Mouse (Mus musculus) myocyte (in vitro differentiated cells): ENCODE measurements around the gene Gm10643. TPM values are rescaled to one million over a fixed set of nuclear protein-coding genes. Genes with fewer than 3 reads are reported as not detected.
A peak's percentile ranks its signal among the peaks of the same experiment; 100 is the strongest.

Source experiments
- H3K27me3 ChIP-seq: one replicate; pipeline ENCODE4 v1.6.1; 2011; ENCODE audit not compliant: control insufficient read depth, insufficient read depth, insufficient read length
- H3K36me3 ChIP-seq: one replicate; pipeline ENCODE4 v1.6.1; 2011; ENCODE audit not compliant: control insufficient read depth, insufficient read depth
- H3K4me2 ChIP-seq: one replicate; pipeline ENCODE4 v1.6.1; 2011; ENCODE audit warnings: low read depth, control low read depth
- H3K4me3 ChIP-seq: one replicate; pipeline ENCODE4 v1.5.1; 2011; ENCODE audit warnings: mild to moderate bottlenecking, control low read depth, moderate library complexity
- H3K79me2 ChIP-seq: one replicate; pipeline ENCODE4 v1.6.1; 2011; ENCODE audit not compliant: control insufficient read depth, insufficient read depth
- H3ac ChIP-seq: one replicate; pipeline ENCODE4 v1.6.1; 2011; ENCODE audit not compliant: control insufficient read depth, insufficient read length
- CEBPB ChIP-seq: IDR thresholded peaks from 2 replicates; pipeline ENCODE4 v1.6.1; 2011; ENCODE audit warnings: mild to moderate bottlenecking, moderate library complexity; ENCODE audit not compliant: poor library complexity, insufficient read depth, severe bottlenecking
- E2F4 ChIP-seq: IDR thresholded peaks from one replicate; pipeline ENCODE4 v1.6.1; 2011; ENCODE audit warnings: mild to moderate bottlenecking, control low read depth, moderate library complexity; ENCODE audit not compliant: insufficient read depth
- MAX ChIP-seq: IDR thresholded peaks from one replicate; pipeline ENCODE4 v1.6.1; 2011; ENCODE audit warnings: low read depth, mild to moderate bottlenecking, control low read depth
- MYOD1 ChIP-seq, 3 experiments: IDR thresholded peaks; one replicate each; pipeline ENCODE4 v1.6.1; 2011; ENCODE audit warnings: control low read depth in 2 of 3, low read depth in 2 of 3, mild to moderate bottlenecking in 2 of 3, moderate library complexity in 1 of 3; ENCODE audit not compliant: insufficient read length in 2 of 3, control insufficient read depth in 1 of 3
- MYOG ChIP-seq, 3 experiments: IDR thresholded peaks; one replicate each; pipeline ENCODE4 v1.6.1; 2011; ENCODE audit warnings: control low read depth in 2 of 3, low read depth in 2 of 3, mild to moderate bottlenecking in 2 of 3; ENCODE audit not compliant: insufficient read length in 2 of 3, control insufficient read depth in 1 of 3, insufficient read depth in 1 of 3
- POLR2A ChIP-seq: IDR thresholded peaks from one replicate; pipeline ENCODE4 v1.6.1; 2011; ENCODE audit warnings: low read depth, mild to moderate bottlenecking, control low read depth, moderate library complexity; ENCODE audit not compliant: insufficient read length
- POLR2AphosphoS2 ChIP-seq: IDR thresholded peaks from one replicate; pipeline ENCODE4 v1.6.1; 2011; ENCODE audit warnings: low read depth, control low read depth; ENCODE audit not compliant: insufficient read length
- REST ChIP-seq: IDR thresholded peaks from one replicate; pipeline ENCODE4 v1.6.1; 2011; ENCODE audit warnings: mild to moderate bottlenecking, control low read depth, moderate library complexity; ENCODE audit not compliant: insufficient read depth, insufficient read length
- SRF ChIP-seq: IDR thresholded peaks from one replicate; pipeline ENCODE4 v1.6.1; 2011; ENCODE audit warnings: low read depth; ENCODE audit not compliant: control insufficient read depth, insufficient read length
- TCF12 ChIP-seq: IDR thresholded peaks from one replicate; pipeline ENCODE4 v1.6.1; 2011; ENCODE audit warnings: mild to moderate bottlenecking, control low read depth; ENCODE audit not compliant: poor library complexity, insufficient read depth, severe bottlenecking
- TCF3 ChIP-seq: IDR thresholded peaks from one replicate; pipeline ENCODE4 v1.6.1; 2011; ENCODE audit warnings: low read depth, control low read depth; ENCODE audit not compliant: insufficient read length
- USF1 ChIP-seq: IDR thresholded peaks from one replicate; pipeline ENCODE4 v1.6.1; 2011; ENCODE audit warnings: low read depth, mild to moderate bottlenecking, control low read depth, moderate library complexity
- polyA plus RNA-seq: library from polyadenylated mRNA; unstranded; fragments of >200 nt; fragmentation: generic; extraction: Trizol; gene quantifications from one replicate; pipeline ENCODE4 v1.2.1, GENCODE M21; 2012; ENCODE audit warnings: missing spikeins

Gm10643 gene
- polyA plus RNA-seq, 1 experiment: 0.35 TPM

- H3K4me2 ChIP-seq: peak overlapping the region; percentile 78
- H3K36me3 ChIP-seq: no peaks in the 10 kb centered on the region
- H3K27me3 ChIP-seq: no peaks in the 10 kb centered on the region
- TF ChIP-seq POLR2A (peak; percentile 39), USF1 (no peak)
- H3K4me3 ChIP-seq: peak overlapping the region; percentile 37
- H3K79me2 ChIP-seq: peaks cover 13% of the 10 kb centered on the region
- H3ac ChIP-seq: peak overlapping the region; percentile 16
Observed at GRCm38 (mm10) chr8:84104221-84104620, 39.3 kb upstream of the Gm10643 start.

GRCm38 (mm10) chr8:84103601-84104000 is 38.7 kb upstream of the Gm10643 start:
- TF ChIP-seq USF1 (no peak), POLR2A (no peak), MYOD1 (IDR thresholded peaks at IDR 0.05; ENCODE audit: control insufficient read depth in 1 of 3, insufficient read length in 2 of 3, low read depth in 2 of 3) (no peak), MAX (no peak), TCF3 (no peak), REST (no peak), MYOG (IDR thresholded peaks at IDR 0.05; ENCODE audit: control insufficient read depth in 1 of 3, insufficient read depth in 1 of 3, insufficient read length in 2 of 3, low read depth in 2 of 3) (no peak), CEBPB (no peak), TCF12 (no peak), SRF (no peak), E2F4 (no peak), POLR2AphosphoS2 (no peak)
- Histone ChIP-seq H3K4me2 (peak overlapping the region; percentile 78), H3K79me2 (peaks cover 13% of the 10 kb centered on the region), H3K4me3 (peak overlapping the region; percentile 37), H3K36me3 (no peaks in the 10 kb centered on the region), H3K27me3 (no peaks in the 10 kb centered on the region), H3ac (peak overlapping the region; percentile 16)

GRCm38 (mm10) chr8:84101476-84102270 is 36.7 kb upstream of the Gm10643 start:
- Histone ChIP-seq H3K4me3 (no peak overlapping the region), H3K36me3 (no peaks in the 10 kb centered on the region), H3K4me2 (no peak overlapping the region), H3ac (no peak overlapping the region), H3K79me2 (peaks cover 13% of the 10 kb centered on the region), H3K27me3 (no peaks in the 10 kb centered on the region)
- TF ChIP-seq USF1: no peak
- TF ChIP-seq TCF3: no peak
- no peak for TF ChIP-seq TCF12
- peak; percentile 17 for TF ChIP-seq POLR2A

- no peaks in the 10 kb centered on the region for H3K27me3 ChIP-seq
- no peak for TF ChIP-seq CEBPB
- TF ChIP-seq POLR2AphosphoS2: no peak
- no peak for TF ChIP-seq POLR2A
- TF ChIP-seq TCF3: no peak
- no peak for TF ChIP-seq SRF
- TF ChIP-seq MAX: no peak
- no peak for TF ChIP-seq E2F4
- TF ChIP-seq TCF12: no peak
- no peak for TF ChIP-seq MYOG (IDR thresholded peaks at IDR 0.05; ENCODE audit: control insufficient read depth in 1 of 3, insufficient read depth in 1 of 3, insufficient read length in 2 of 3, low read depth in 2 of 3)
- TF ChIP-seq USF1: no peak
- TF ChIP-seq REST: no peak
- no peak for TF ChIP-seq MYOD1 (IDR thresholded peaks at IDR 0.05; ENCODE audit: control insufficient read depth in 1 of 3, insufficient read length in 2 of 3, low read depth in 2 of 3)
- no peak overlapping the region for H3ac ChIP-seq
- peaks cover 4% of the 10 kb centered on the region for H3K79me2 ChIP-seq
- H3K36me3 ChIP-seq: peaks cover 6% of the 10 kb centered on the region
- H3K4me2 ChIP-seq: no peak overlapping the region
- no peak overlapping the region for H3K4me3 ChIP-seq
Observed at GRCm38 (mm10) chr8:84098376-84098775, 33.4 kb upstream of the Gm10643 start.

- Histone ChIP-seq H3K36me3 (peaks cover 6% of the 10 kb centered on the region), H3K79me2 (no peaks in the 10 kb centered on the region), H3K4me3 (no peak overlapping the region), H3K4me2 (no peak overlapping the region), H3ac (no peak overlapping the region), H3K27me3 (no peaks in the 10 kb centered on the region)
- TF ChIP-seq E2F4 (no peak), POLR2AphosphoS2 (peak; percentile 10), REST (no peak)
Observed at GRCm38 (mm10) chr8:84096061-84096460, 31.1 kb upstream of the Gm10643 start.
